Comparison of ENCODE assay signal across 12 mouse cellular contexts in the genomic region with DNA sequence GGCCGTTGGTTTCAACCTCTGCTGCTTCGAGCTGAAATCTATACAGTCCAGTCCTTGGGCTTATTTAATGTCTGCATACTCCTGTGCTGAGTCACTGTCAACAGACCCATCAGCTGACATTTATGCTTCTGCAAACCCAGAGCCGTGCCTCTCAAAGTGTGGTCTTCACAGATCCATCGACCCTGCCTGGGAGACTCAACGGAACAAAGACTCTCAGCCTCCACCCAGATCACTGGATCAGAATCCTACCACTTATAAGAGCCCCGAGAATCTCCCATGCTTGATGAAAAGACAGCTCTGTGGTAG. TPM values are rescaled to one million over a fixed set of nuclear protein-coding genes. Genes with fewer than 3 reads are reported as not detected.
DNase-seq lines count a peak whose midpoint lies in the region; ATAC-seq lines count a peak whose summit lies in the region.
"Had no signal": no experiment of that assay in that cellular context is flagged by ENCODE, and none has a peak within 500 bp of the region (broad histone marks: within the 10 kb centered on the region; RNA-seq: fewer than 3 reads in every experiment).

No protein-coding gene starts in this region.

- no peaks in the 10 kb centered on the region for H3K36me3 ChIP-seq in hindbrain, embryonic 16.5 days (ENCODE audit: control insufficient read depth, insufficient read depth, low read length)
- no peaks in the 10 kb centered on the region for H3K36me3 ChIP-seq in hindbrain, embryonic 12.5 days
- H3K36me3 ChIP-seq in midbrain, embryonic 13.5 days: no peaks in the 10 kb centered on the region
- H3K36me3 ChIP-seq in midbrain, embryonic 16.5 days (ENCODE audit: control insufficient read depth, insufficient read depth, low read length): no peaks in the 10 kb centered on the region
- no peaks in the 10 kb centered on the region for H3K36me3 ChIP-seq in intestine, embryonic 15.5 days

- no peaks in the 10 kb centered on the region for H3K9me3 ChIP-seq in hindbrain, embryonic 16.5 days (ENCODE audit: control insufficient read depth, low read length)
- no peaks in the 10 kb centered on the region for H3K9me3 ChIP-seq in hindbrain, embryonic 12.5 days (replicated peaks)
- H3K9me3 ChIP-seq in midbrain, embryonic 13.5 days: no peaks in the 10 kb centered on the region
- H3K9me3 ChIP-seq in midbrain, embryonic 16.5 days (replicated peaks; ENCODE audit: control insufficient read depth, low read length, poor library complexity, severe bottlenecking): no peaks in the 10 kb centered on the region
- H3K9me3 ChIP-seq in intestine, embryonic 15.5 days: no peaks in the 10 kb centered on the region

- no peaks in the 10 kb centered on the region for H3K27me3 ChIP-seq in hindbrain, embryonic 16.5 days (replicated peaks; ENCODE audit: control insufficient read depth, insufficient read depth, low read length)
- H3K27me3 ChIP-seq in hindbrain, embryonic 12.5 days: no peaks in the 10 kb centered on the region
- no peaks in the 10 kb centered on the region for H3K27me3 ChIP-seq in midbrain, embryonic 13.5 days
- no peaks in the 10 kb centered on the region for H3K27me3 ChIP-seq in midbrain, embryonic 16.5 days (ENCODE audit: control insufficient read depth, insufficient read depth, low read depth, low read length)
- no peaks in the 10 kb centered on the region for H3K27me3 ChIP-seq in intestine, embryonic 15.5 days (replicated peaks)

- H3K9ac ChIP-seq in hindbrain, embryonic 16.5 days (ENCODE audit: low read depth, low read length): peak overlapping the region; percentile 17; the same call in 1 of the 2 replicates
- H3K9ac ChIP-seq in hindbrain, embryonic 12.5 days: no peak overlapping the region
- no peak overlapping the region for H3K9ac ChIP-seq in midbrain, embryonic 13.5 days (replicated peaks)
- H3K9ac ChIP-seq in midbrain, embryonic 16.5 days (ENCODE audit: low read depth, low read length): no peak overlapping the region
- H3K9ac ChIP-seq in intestine, embryonic 15.5 days: no peak overlapping the region

- no peak for DNase-seq in right cerebral cortex, postnatal 10 days (ENCODE audit: low spot score in 2 of 2)
- DNase-seq: adrenal gland, adult 8-10 months; cerebellum, adult 9-11 months; gastrocnemius, postnatal 10 days; thymus, postnatal 25 days had no signal

- no peak overlapping the region for H3K27ac ChIP-seq in hindbrain, embryonic 16.5 days (ENCODE audit: low read depth, low read length)
- H3K27ac ChIP-seq in hindbrain, embryonic 12.5 days: no peak overlapping the region
- H3K27ac ChIP-seq in midbrain, embryonic 13.5 days: peak overlapping the region; percentile 30; the same call in 1 of the 2 replicates
- no peak overlapping the region for H3K27ac ChIP-seq in midbrain, embryonic 16.5 days (ENCODE audit: low read length)
- peak overlapping the region; percentile 61 for H3K27ac ChIP-seq in intestine, embryonic 15.5 days

- H3K4me2 ChIP-seq in hindbrain, embryonic 16.5 days (ENCODE audit: low read length): no peak overlapping the region
- H3K4me2 ChIP-seq in hindbrain, embryonic 12.5 days (replicated peaks): no peak overlapping the region
- no peak overlapping the region for H3K4me2 ChIP-seq in midbrain, embryonic 13.5 days (replicated peaks)
- no peak overlapping the region for H3K4me2 ChIP-seq in midbrain, embryonic 16.5 days (ENCODE audit: low read length)
- no peak overlapping the region for H3K4me2 ChIP-seq in intestine, embryonic 15.5 days (replicated peaks)

- no peak overlapping the region for H3K4me3 ChIP-seq in hindbrain, embryonic 16.5 days (ENCODE audit: low read length)
- no peak overlapping the region for H3K4me3 ChIP-seq in hindbrain, embryonic 12.5 days
- H3K4me3 ChIP-seq in midbrain, embryonic 13.5 days (replicated peaks): no peak overlapping the region
- no peak overlapping the region for H3K4me3 ChIP-seq in midbrain, embryonic 16.5 days (ENCODE audit: low read depth, low read length)
- no peak overlapping the region for H3K4me3 ChIP-seq in intestine, embryonic 15.5 days (replicated peaks)

- WGBS in hindbrain, embryonic 16.5 days: 75% methylated on average over 6 of the region's 6 CpGs
- 77% methylated on average over 6 of the region's 6 CpGs for WGBS in hindbrain, embryonic 12.5 days
- 83% methylated on average over 6 of the region's 6 CpGs for WGBS in midbrain, embryonic 13.5 days
- WGBS in midbrain, embryonic 16.5 days: 70% methylated on average over 6 of the region's 6 CpGs
- 24% methylated on average over 6 of the region's 6 CpGs for WGBS in intestine, embryonic 15.5 days

- no peak for ATAC-seq in hindbrain, embryonic 16.5 days
- no peak for ATAC-seq in hindbrain, embryonic 12.5 days (ENCODE audit: low FRiP score)
- ATAC-seq in midbrain, embryonic 13.5 days: no peak
- no peak for ATAC-seq in midbrain, embryonic 16.5 days
- ATAC-seq in intestine, embryonic 15.5 days: no peak
- no peak for ATAC-seq in granulocyte monocyte progenitor cell, adult 5-6 weeks (replicated peaks; ENCODE audit: poor library complexity, severe bottlenecking)

- H3K4me1 ChIP-seq in hindbrain, embryonic 16.5 days (ENCODE audit: control insufficient read depth, insufficient read depth, low read depth, low read length): peaks cover 39% of the 10 kb centered on the region
- H3K4me1 ChIP-seq in hindbrain, embryonic 12.5 days: peaks cover 73% of the 10 kb centered on the region
- H3K4me1 ChIP-seq in midbrain, embryonic 13.5 days (replicated peaks): peaks cover 79% of the 10 kb centered on the region
- H3K4me1 ChIP-seq in midbrain, embryonic 16.5 days (ENCODE audit: control insufficient read depth, insufficient read depth, low read length): peaks cover 44% of the 10 kb centered on the region
- H3K4me1 ChIP-seq in intestine, embryonic 15.5 days (replicated peaks): peaks cover 48% of the 10 kb centered on the region

RNA-seq across cellular contexts. Expression of a gene that starts 11.8 kb away (rescaled TPM):
- polyA plus RNA-seq in hindbrain, embryonic 16.5 days (2015; fragmentation: Nextera tagmentation; extraction: Ambion mirVana): not detected in 2 replicates
- polyA plus RNA-seq in hindbrain, embryonic 12.5 days (2016; fragmentation: Nextera tagmentation; extraction: Ambion mirVana): not detected in 2 replicates
- polyA plus RNA-seq in midbrain, embryonic 13.5 days (2015; fragmentation: Nextera tagmentation; extraction: Ambion mirVana): not detected in 2 replicates
- not detected in 2 replicates for polyA plus RNA-seq in midbrain, embryonic 16.5 days (2015; fragmentation: Nextera tagmentation; extraction: Ambion mirVana)
- not detected in 2 replicates for polyA plus RNA-seq in intestine, embryonic 15.5 days (2015; fragmentation: Nextera tagmentation; extraction: Ambion mirVana)
- not detected in 2 replicates for total RNA-seq in granulocyte monocyte progenitor cell, adult 5-6 weeks (2014; fragmentation: Nextera tagmentation)
- total RNA-seq in granulocyte monocyte progenitor cell, adult 5-6 weeks (2017): not detected in 2 replicates
- total RNA-seq: adrenal gland, adult 8-10 months; gastrocnemius, postnatal 10 days had no signal
- polyA plus RNA-seq: kidney, adult 2 months had no signal

RNA-seq across cellular contexts. Expression of a gene that starts 11.9 kb away (rescaled TPM):
- polyA plus RNA-seq in hindbrain, embryonic 16.5 days (2015; fragmentation: Nextera tagmentation; extraction: Ambion mirVana): 0.13 TPM in 1 of 2 replicates, not detected in the other
- polyA plus RNA-seq in hindbrain, embryonic 12.5 days (2016; fragmentation: Nextera tagmentation; extraction: Ambion mirVana): 0.23 TPM in 1 of 2 replicates, not detected in the other
- polyA plus RNA-seq in midbrain, embryonic 13.5 days (2015; fragmentation: Nextera tagmentation; extraction: Ambion mirVana): 0.22 TPM in 1 of 2 replicates, not detected in the other
- polyA plus RNA-seq in midbrain, embryonic 16.5 days (2015; fragmentation: Nextera tagmentation; extraction: Ambion mirVana): 0.11 TPM in 1 of 2 replicates, not detected in the other
- 0.27 and 0.36 TPM in 2 replicates for polyA plus RNA-seq in intestine, embryonic 15.5 days (2015; fragmentation: Nextera tagmentation; extraction: Ambion mirVana)
- total RNA-seq in granulocyte monocyte progenitor cell, adult 5-6 weeks (2014; fragmentation: Nextera tagmentation): not detected in 2 replicates
- total RNA-seq in granulocyte monocyte progenitor cell, adult 5-6 weeks (2017): not detected in 2 replicates
- total RNA-seq: adrenal gland, adult 8-10 months; gastrocnemius, postnatal 10 days had no signal

Comparison
In these comparisons a context has a peak if more than half of its experiments do, and no peak if none do; other contexts are left out.
1. H3K27ac ChIP-seq: peak in midbrain, embryonic 13.5 days (single experiment) and intestine, embryonic 15.5 days (single experiment); none in hindbrain, embryonic 16.5 days (single experiment), hindbrain, embryonic 12.5 days (single experiment) and midbrain, embryonic 16.5 days (single experiment).